In genomic region chr4:154450036-154450435, GRCm38 (mm10) we compare ENCODE assay signal across 16 mouse cellular contexts.
A peak's percentile ranks its signal among the peaks of the same experiment; 100 is the strongest.
DNase-seq lines count a peak whose midpoint lies in the region; ATAC-seq and TF ChIP-seq lines count a peak whose summit lies in the region.
"Had no signal": no experiment of that assay in that cellular context is flagged by ENCODE, and none has a peak within 500 bp of the region (broad histone marks: within the 10 kb centered on the region; RNA-seq: fewer than 3 reads in every experiment).

No protein-coding gene starts in this region.

- intact Hi-C loops in gastrocnemius, adult 2 months (cut with DNase I): no loop called here

- H3K27ac ChIP-seq in heart, embryonic 13.5 days (replicated peaks): peak overlapping the region; percentile 56; the same call in 1 of the 2 replicates
- 0 out of 2 replicates have a peak overlapping the region, but pooled peaks have one; percentile 15 for H3K27ac ChIP-seq in intestine, postnatal 0 days (ENCODE audit: low read depth, low read length)
- H3K27ac ChIP-seq in lung, embryonic 16.5 days (ENCODE audit: low read length): peak overlapping the region; percentile 12; the same call in 1 of the 2 replicates
- no peak overlapping the region for H3K27ac ChIP-seq in midbrain, postnatal 0 days (ENCODE audit: low read depth, low read length)
- H3K27ac ChIP-seq in gastrocnemius, adult 2 months: no peak overlapping the region
- H3K27ac ChIP-seq: macrophage; neural tube, embryonic 13.5 days; stomach, embryonic 15.5 days had no signal

- H3K9ac ChIP-seq in heart, embryonic 13.5 days: no peak overlapping the region
- no peak overlapping the region for H3K9ac ChIP-seq in intestine, postnatal 0 days (ENCODE audit: low read depth, low read length)
- H3K9ac ChIP-seq in lung, embryonic 16.5 days (ENCODE audit: low read length): no peak overlapping the region
- no peak overlapping the region for H3K9ac ChIP-seq in midbrain, postnatal 0 days (replicated peaks; ENCODE audit: low read length, poor library complexity, severe bottlenecking)
- H3K9ac ChIP-seq: forebrain, embryonic 15.5 days; neural tube, embryonic 13.5 days; stomach, embryonic 15.5 days had no signal

- H3K4me2 ChIP-seq in heart, embryonic 13.5 days: no peak overlapping the region
- H3K4me2 ChIP-seq in intestine, postnatal 0 days (replicated peaks; ENCODE audit: low read depth): no peak overlapping the region
- H3K4me2 ChIP-seq in lung, embryonic 16.5 days (ENCODE audit: low read depth, low read length): no peak overlapping the region
- H3K4me2 ChIP-seq in midbrain, postnatal 0 days (ENCODE audit: low read depth, low read length, poor library complexity, severe bottlenecking): no peak overlapping the region
- H3K4me2 ChIP-seq: forebrain, embryonic 15.5 days; midbrain, embryonic 11.5 days; neural tube, embryonic 13.5 days; stomach, embryonic 15.5 days had no signal

- no peak for DNase-seq in heart, postnatal 4 days
- peak; percentile 41 for DNase-seq in kidney, adult 18-20 months
- DNase-seq in kidney, postnatal 4 days: no peak
- DNase-seq in midbrain, postnatal 0 days (ENCODE audit: low spot score): no peak
- no peak for DNase-seq in gastrocnemius, adult 2 months
- DNase-seq: thymus, adult 2 months had no signal

- no peaks in the 10 kb centered on the region for H3K9me3 ChIP-seq in heart, embryonic 13.5 days
- H3K9me3 ChIP-seq in intestine, postnatal 0 days (ENCODE audit: control insufficient read depth): no peaks in the 10 kb centered on the region
- no peaks in the 10 kb centered on the region for H3K9me3 ChIP-seq in lung, embryonic 16.5 days (ENCODE audit: control insufficient read depth, low read length)
- no peaks in the 10 kb centered on the region for H3K9me3 ChIP-seq in midbrain, postnatal 0 days (ENCODE audit: low read length)
- H3K9me3 ChIP-seq: forebrain, embryonic 15.5 days; neural tube, embryonic 13.5 days; stomach, embryonic 15.5 days had no signal

- H3K4me1 ChIP-seq in heart, embryonic 13.5 days: peaks cover 65% of the 10 kb centered on the region
- H3K4me1 ChIP-seq in intestine, postnatal 0 days (replicated peaks; ENCODE audit: control insufficient read depth, insufficient read depth, low read length): no peaks in the 10 kb centered on the region; the same call in 1 of the 2 replicates
- H3K4me1 ChIP-seq in lung, embryonic 16.5 days (replicated peaks; ENCODE audit: control insufficient read depth, insufficient read depth, low read length): peaks cover 7% of the 10 kb centered on the region; the same call in 1 of the 2 replicates
- no peaks in the 10 kb centered on the region for H3K4me1 ChIP-seq in midbrain, postnatal 0 days (ENCODE audit: insufficient read depth, low read length)
- H3K4me1 ChIP-seq: stomach, embryonic 15.5 days had no signal

- no peaks in the 10 kb centered on the region for H3K36me3 ChIP-seq in heart, embryonic 13.5 days
- no peaks in the 10 kb centered on the region for H3K36me3 ChIP-seq in intestine, postnatal 0 days (ENCODE audit: control insufficient read depth, insufficient read depth)
- H3K36me3 ChIP-seq in lung, embryonic 16.5 days (ENCODE audit: control insufficient read depth, insufficient read depth, low read length): no peaks in the 10 kb centered on the region
- H3K36me3 ChIP-seq in midbrain, postnatal 0 days (ENCODE audit: insufficient read depth, low read length): no peaks in the 10 kb centered on the region
- H3K36me3 ChIP-seq: forebrain, embryonic 15.5 days; neural tube, embryonic 13.5 days; stomach, embryonic 15.5 days had no signal

- ATAC-seq in heart, embryonic 13.5 days (ENCODE audit: extremely low read depth, insufficient number of reproducible peaks, low FRiP score, low TSS enrichment): no peak
- no peak for ATAC-seq in intestine, postnatal 0 days
- ATAC-seq in lung, embryonic 16.5 days (ENCODE audit: low read depth): no peak
- ATAC-seq in midbrain, postnatal 0 days (ENCODE audit: low FRiP score): no peak

- WGBS in heart, embryonic 13.5 days: 69% methylated on average over 4 of the region's 4 CpGs
- WGBS in intestine, postnatal 0 days: 79% methylated on average over 4 of the region's 4 CpGs
- WGBS in lung, embryonic 16.5 days: 54% methylated on average over 4 of the region's 4 CpGs
- WGBS in midbrain, postnatal 0 days: 82% methylated on average over 4 of the region's 4 CpGs

- peaks cover 53% of the 10 kb centered on the region for H3K27me3 ChIP-seq in heart, embryonic 13.5 days (replicated peaks)
- no peaks in the 10 kb centered on the region for H3K27me3 ChIP-seq in intestine, postnatal 0 days (replicated peaks; ENCODE audit: control insufficient read depth, insufficient read depth, low read length)
- no peaks in the 10 kb centered on the region; the same call in 1 of the 2 replicates for H3K27me3 ChIP-seq in lung, embryonic 16.5 days (ENCODE audit: control insufficient read depth, insufficient read depth, low read depth, low read length)
- H3K27me3 ChIP-seq in midbrain, postnatal 0 days (ENCODE audit: insufficient read depth, low read length): 0 out of 2 replicates have a peak, but pooled peaks cover 9% of the 10 kb centered on the region
- H3K27me3 ChIP-seq: CH12.LX; forebrain, embryonic 15.5 days; stomach, embryonic 15.5 days had no signal

- H3K4me3 ChIP-seq in heart, embryonic 13.5 days: no peak overlapping the region
- no peak overlapping the region for H3K4me3 ChIP-seq in intestine, postnatal 0 days (ENCODE audit: low read depth, low read length)
- H3K4me3 ChIP-seq in lung, embryonic 16.5 days (ENCODE audit: low read length): no peak overlapping the region
- no peak overlapping the region for H3K4me3 ChIP-seq in midbrain, postnatal 0 days (ENCODE audit: low read depth, low read length)
- H3K4me3 ChIP-seq in gastrocnemius, adult 2 months: no peak overlapping the region
- H3K4me3 ChIP-seq: erythroblast, embryonic 14.5 days; forebrain, embryonic 15.5 days; neural tube, embryonic 13.5 days; stomach, embryonic 15.5 days had no signal

- TF ChIP-seq CTCF in intestine, postnatal 0 days (IDR thresholded peaks at IDR 0.05; ENCODE audit: low read depth): no peak
- no peak for TF ChIP-seq CTCF in midbrain, postnatal 0 days (IDR thresholded peaks at IDR 0.05)
- no peak for TF ChIP-seq CTCF in gastrocnemius, adult 2 months (IDR thresholded peaks at IDR 0.05)

Comparison
In these comparisons a context has a peak if more than half of its experiments do, and no peak if none do; other contexts are left out.
1. H3K27ac ChIP-seq: peak in heart, embryonic 13.5 days (single experiment), intestine, postnatal 0 days (single experiment) and lung, embryonic 16.5 days (single experiment); none in midbrain, postnatal 0 days (single experiment) and gastrocnemius, adult 2 months (single experiment).